In genomic region chr3:123353183-123353582, GRCm38 (mm10) we compare ENCODE assay signal across 9 mouse cellular contexts. TPM values are rescaled to one million over a fixed set of nuclear protein-coding genes. Genes with fewer than 3 reads are reported as not detected.
DNase-seq lines count a peak whose midpoint lies in the region; ATAC-seq lines count a peak whose summit lies in the region.
"Had no signal": no experiment of that assay in that cellular context is flagged by ENCODE, and none has a peak within 500 bp of the region (broad histone marks: within the 10 kb centered on the region; RNA-seq: fewer than 3 reads in every experiment).

No protein-coding gene starts in this region.

- H3K36me3 ChIP-seq in heart, embryonic 10.5 days = peaks cover 57% of the 10 kb centered on the region
- H3K36me3 ChIP-seq in midbrain, embryonic 14.5 days (ENCODE audit: control insufficient read depth, insufficient read depth, low read length) = no peaks in the 10 kb centered on the region
- H3K36me3 ChIP-seq: neural tube, embryonic 12.5 days had no signal

- H3K9me3 ChIP-seq in heart, embryonic 10.5 days = no peaks in the 10 kb centered on the region
- H3K9me3 ChIP-seq in midbrain, embryonic 14.5 days (ENCODE audit: control insufficient read depth, low read length) = no peaks in the 10 kb centered on the region
- H3K9me3 ChIP-seq: neural tube, embryonic 12.5 days had no signal

- peak; percentile 56 for ATAC-seq in inflammation-experienced regulatory T-cells, adult 6 months
- ATAC-seq in midbrain, embryonic 14.5 days (ENCODE audit: low FRiP score, low TSS enrichment) = no peak; the same call in 1 of the 2 replicates

- H3K27me3 ChIP-seq in heart, embryonic 10.5 days (ENCODE audit: insufficient read depth, poor library complexity, severe bottlenecking) = no peaks in the 10 kb centered on the region
- H3K27me3 ChIP-seq in midbrain, embryonic 14.5 days (ENCODE audit: control insufficient read depth, insufficient read depth, low read length) = no peaks in the 10 kb centered on the region
- H3K27me3 ChIP-seq: neural tube, embryonic 12.5 days had no signal

- no peak overlapping the region for H3K4me2 ChIP-seq in midbrain, embryonic 14.5 days (ENCODE audit: low read length)
- H3K4me2 ChIP-seq: neural tube, embryonic 12.5 days had no signal

- H3K9ac ChIP-seq in midbrain, embryonic 14.5 days (replicated peaks; ENCODE audit: low read length) = no peak overlapping the region
- H3K9ac ChIP-seq: neural tube, embryonic 12.5 days had no signal

- 65% methylated on average over 6 of the region's 6 CpGs for WGBS in heart, embryonic 10.5 days
- 65% methylated on average over 6 of the region's 6 CpGs for WGBS in midbrain, embryonic 14.5 days

- peak; percentile 33 to 73 for DNase-seq in heart, adult 18-20 months
- no peak for DNase-seq in heart, embryonic 10.5 days (ENCODE audit: low spot score)
- DNase-seq in right cerebral cortex, postnatal 10 days (ENCODE audit: low spot score in 2 of 2) = peak; percentile 43 to 63
- no peak for DNase-seq in right cerebral cortex, adult 18-20 months
- peak; percentile 42 for DNase-seq in c-Kit-positive CD71-negative TER-119-negative erythroid progenitor cells, embryonic 14.5 days (ENCODE audit: low read depth)
- DNase-seq in midbrain, embryonic 14.5 days = peak; percentile 88
- DNase-seq in ovary, adult 18-20 months (ENCODE audit: low spot score) = no peak

- peaks cover 27% of the 10 kb centered on the region for H3K4me1 ChIP-seq in heart, embryonic 10.5 days
- no peaks in the 10 kb centered on the region for H3K4me1 ChIP-seq in midbrain, embryonic 14.5 days (ENCODE audit: control insufficient read depth, insufficient read depth, low read length)
- H3K4me1 ChIP-seq: neural tube, embryonic 12.5 days had no signal

- no peak overlapping the region for H3K4me3 ChIP-seq in heart, embryonic 10.5 days
- no peak overlapping the region for H3K4me3 ChIP-seq in midbrain, embryonic 14.5 days (replicated peaks; ENCODE audit: low read depth, low read length)
- H3K4me3 ChIP-seq: neural tube, embryonic 12.5 days had no signal

- H3K27ac ChIP-seq in heart, embryonic 10.5 days = no peak overlapping the region
- H3K27ac ChIP-seq in midbrain, embryonic 14.5 days (replicated peaks; ENCODE audit: low read depth, low read length) = no peak overlapping the region
- H3K27ac ChIP-seq: neural tube, embryonic 12.5 days had no signal

RNA-seq across cellular contexts. Expression of gene Mettl14, which starts 32.7 kb away (rescaled TPM):
- 10 to 100 TPM; 13.7 to 14.8 TPM for total RNA-seq in heart, adult 18-20 months (2021)
- polyA plus RNA-seq in heart, embryonic 10.5 days (2016; fragmentation: Nextera tagmentation; extraction: Ambion mirVana) = 22.6 and 23.5 TPM in 2 replicates
- 10 to 100 TPM; 16.9 to 20.7 (median 17.7) TPM for polyA plus RNA-seq in inflammation-experienced regulatory T-cells, adult 6 months (2017; shearing (Covaris generic))
- polyA plus RNA-seq in midbrain, embryonic 14.5 days (2014; fragmentation: Nextera tagmentation; extraction: Ambion mirVana) = 14.6 and 20.4 TPM in 2 replicates

Comparison
In these comparisons a context has a peak if more than half of its experiments do, and no peak if none do; other contexts are left out.
1. DNase-seq: peak in heart, adult 18-20 months (2 of 2), right cerebral cortex, postnatal 10 days (2 of 2), c-Kit-positive CD71-negative TER-119-negative erythroid progenitor cells, embryonic 14.5 days (single experiment) and midbrain, embryonic 14.5 days (single experiment); none in heart, embryonic 10.5 days (single experiment), right cerebral cortex, adult 18-20 months (single experiment) and ovary, adult 18-20 months (single experiment).